Mouse (Mus musculus) ovary, adult 18-20 months (tissue): ENCODE results near the gene Wrnip1.
A peak's percentile ranks its signal among the peaks of the same experiment; 100 is the strongest.
"Not testable (repeated sequence)": the region's sequence is repeated elsewhere in the genome, so short reads cannot be mapped to it uniquely, and the experiment has no call there.

Experiments used
- DNase-seq: peaks from one replicate; pipeline ENCODE4 v3.0.0; 2022; ENCODE audit warnings: low spot score, mixed read lengths

Gene Wrnip1

DNA sequence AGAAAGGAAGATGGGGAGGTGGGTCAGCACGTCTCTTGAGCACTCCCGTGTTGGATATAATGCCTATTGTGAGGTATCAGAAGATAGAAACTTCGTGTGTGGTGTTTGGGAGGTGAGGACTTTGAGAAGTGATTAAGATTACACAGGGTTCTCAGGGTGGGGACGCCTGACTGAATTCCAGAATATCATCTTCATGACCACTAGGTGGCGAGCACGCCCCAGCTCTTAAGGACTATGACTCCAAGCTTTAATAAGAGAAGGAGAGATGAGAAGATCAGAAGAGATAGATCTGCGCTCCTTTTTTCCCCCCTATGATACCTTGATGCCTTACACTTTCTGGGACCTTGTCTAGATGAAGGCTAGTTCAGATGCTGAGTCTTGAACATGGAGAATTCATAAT is 50.1 kb downstream of the Wrnip1 start:
- no peak for DNase-seq

DNA sequence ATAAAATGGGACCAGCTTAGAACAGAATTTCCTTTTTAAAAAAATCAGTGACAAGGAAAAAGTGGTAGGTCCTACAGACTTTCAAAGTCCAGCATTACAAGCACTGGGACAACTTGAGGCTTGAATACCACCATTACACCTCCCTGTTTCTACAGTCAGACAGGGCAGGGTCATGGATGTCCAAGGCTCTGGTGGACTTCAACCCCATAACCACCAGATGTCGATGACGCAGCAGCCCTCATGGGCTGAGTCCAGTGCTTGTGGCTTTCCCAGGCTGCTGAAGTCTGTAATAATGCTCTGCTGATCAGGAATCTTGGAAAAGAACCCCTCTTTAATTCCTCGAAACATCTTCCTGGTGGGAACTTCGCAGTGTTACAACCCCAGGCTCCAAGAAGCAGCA is 50.7 kb downstream of the Wrnip1 start:
- no peak for DNase-seq

DNA sequence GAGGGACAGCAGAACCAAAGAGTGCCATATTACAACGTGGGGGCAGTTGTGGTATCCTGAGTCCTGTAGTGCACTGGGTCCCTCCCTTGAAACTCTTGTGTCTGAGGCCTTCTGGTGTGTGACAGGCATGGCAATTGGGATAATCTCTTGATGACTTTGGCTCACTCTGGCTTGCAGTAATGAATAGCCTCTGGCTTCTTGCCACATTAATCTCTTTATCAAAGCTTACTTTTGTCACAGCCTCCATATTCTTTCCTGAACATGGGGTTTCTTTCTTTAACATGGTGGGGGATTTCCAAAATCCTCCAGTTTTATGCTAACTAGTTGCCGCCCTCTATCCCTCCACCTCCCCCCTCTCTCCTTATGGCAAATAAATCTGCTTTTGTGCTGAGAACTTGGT is 51.2 kb downstream of the Wrnip1 start:
- DNase-seq = no peak

DNA sequence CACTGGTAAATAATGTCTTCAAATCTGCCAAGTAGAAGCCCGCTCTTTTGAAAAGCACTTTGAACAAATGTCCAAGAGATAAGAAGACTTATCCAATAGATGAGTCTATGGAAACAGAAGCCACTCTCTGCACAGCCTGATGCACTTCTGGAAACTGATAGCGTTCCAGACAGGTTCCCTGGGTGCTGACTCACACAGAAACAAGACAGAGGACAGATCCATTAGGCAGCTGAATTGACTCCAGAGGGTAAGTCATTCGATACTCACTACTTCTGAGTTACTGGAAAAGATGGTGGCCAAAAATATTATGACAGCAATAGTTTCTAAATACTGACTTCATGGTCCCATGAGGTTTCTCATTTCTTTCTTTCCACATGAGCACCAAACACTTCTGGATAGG is 59.0 kb downstream of the Wrnip1 start:
- DNase-seq = no peak

DNA sequence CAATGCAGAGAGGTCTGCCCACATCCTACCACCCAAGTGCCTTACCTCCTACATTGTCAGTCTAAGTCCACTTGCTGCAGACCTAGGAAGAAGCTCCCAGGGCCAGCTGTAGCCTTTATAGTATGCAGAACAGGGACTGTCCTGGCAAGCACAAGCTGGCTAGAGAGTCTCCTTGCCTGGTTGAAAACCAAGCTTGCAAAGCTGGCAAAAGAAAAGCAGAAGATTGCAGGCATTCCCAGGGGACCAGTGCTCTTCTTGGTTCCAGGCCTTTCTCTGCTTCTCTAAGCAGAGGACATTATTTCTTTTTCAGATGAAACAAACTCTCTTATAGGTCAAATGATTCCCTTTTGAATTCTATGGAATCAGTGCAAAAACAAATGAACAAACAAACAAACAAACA is 61.6 kb downstream of the Wrnip1 start:
- no peak for DNase-seq

DNA sequence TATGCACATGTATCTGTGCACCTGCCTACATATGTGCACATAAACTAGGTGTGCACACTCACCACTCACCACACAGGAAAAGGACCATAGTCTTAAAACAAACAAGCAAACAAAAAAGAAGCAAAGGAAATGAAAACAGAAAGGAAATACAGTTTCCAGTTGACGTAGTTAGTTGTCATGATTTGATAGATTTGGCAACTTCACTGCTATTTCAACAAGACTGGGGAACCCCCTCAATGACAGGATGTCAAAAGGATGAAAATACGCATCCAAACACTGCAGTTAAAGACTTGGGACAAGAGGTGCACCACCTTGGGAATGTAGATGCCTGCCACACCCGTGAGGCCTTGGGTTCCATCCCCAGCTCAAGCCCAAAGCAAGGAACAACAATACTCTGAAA is 62.7 kb downstream of the Wrnip1 start:
- not testable (repeated sequence) for DNase-seq

DNA sequence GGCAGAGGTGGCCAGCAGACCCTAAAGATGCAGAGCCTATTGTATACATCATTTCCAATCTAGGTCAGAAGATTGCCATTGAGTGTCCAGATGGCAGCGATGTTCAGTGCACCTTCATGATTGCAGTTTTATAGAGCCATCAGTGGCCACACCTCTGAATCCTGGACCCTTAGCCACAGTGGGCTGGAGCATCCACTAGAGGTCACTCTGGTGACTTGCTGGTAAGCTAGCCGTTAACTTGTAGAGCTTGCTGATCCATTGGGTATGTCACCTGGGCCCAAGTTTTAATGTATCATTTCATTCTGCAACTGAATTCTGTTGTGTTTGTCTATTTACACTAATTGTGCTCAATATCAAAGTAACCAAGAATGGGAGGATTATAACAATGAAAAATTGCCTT is 63.8 kb downstream of the Wrnip1 start:
- no peak for DNase-seq

DNA sequence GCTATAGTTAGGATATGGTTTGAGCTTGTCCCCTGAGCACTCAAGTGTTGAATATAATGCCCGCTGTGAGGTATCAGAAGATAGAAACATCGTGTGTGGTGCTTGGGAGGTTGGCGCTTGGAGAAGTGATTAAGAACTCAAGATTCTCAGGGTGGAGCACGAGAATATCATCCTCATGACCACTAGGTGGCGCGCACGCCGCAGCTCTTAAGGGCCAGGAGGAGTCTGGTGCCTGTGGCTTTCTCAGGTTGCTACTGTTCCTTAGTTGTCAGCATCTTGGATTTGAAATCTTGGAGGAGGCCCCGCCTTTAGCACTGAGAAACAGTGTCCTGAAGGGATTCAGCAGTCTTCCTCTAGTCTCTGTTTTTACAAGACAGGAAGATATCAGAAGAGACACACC is 64.6 kb downstream of the Wrnip1 start:
- DNase-seq = peak; percentile 36

DNA sequence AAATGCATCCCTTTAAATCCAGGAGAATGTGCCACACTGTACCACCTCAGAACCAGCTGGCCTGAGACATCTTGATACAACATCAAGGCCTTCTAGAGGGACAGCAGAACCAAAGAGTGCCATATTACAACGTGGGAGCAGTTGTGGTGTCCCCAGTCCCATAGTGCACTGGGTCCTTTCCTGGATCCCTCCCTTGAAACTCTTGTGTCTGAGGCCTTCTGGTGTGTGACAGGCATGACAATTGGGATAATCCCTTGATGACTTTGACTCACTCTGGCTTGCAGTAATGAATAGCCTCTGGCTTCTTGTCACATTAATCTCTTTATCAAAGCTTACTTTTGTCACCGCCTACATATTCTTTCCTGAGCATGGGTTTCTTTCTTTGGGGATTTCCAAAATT is 65.2 kb downstream of the Wrnip1 start:
- no peak for DNase-seq

DNA sequence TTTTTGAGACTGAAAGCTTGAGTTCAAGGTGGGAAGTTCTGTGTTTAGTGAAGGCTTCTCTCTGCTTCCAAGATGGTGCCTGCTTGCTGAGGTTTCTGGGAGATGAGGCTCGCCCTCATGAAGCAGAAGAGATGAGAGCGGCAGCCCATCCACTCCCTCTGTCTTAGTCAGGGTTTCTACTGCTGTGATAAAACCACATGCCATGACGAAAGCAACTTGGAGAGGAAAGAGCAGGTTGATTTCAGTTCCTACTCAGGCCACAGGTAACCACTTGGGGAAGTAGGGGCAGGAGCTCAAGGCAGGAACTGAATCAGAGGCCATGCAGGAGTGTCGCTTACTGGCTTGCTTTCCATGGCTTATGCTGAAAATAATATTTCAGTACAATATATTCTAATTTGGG is 66.4 kb downstream of the Wrnip1 start:
- DNase-seq = not testable (repeated sequence)

DNA sequence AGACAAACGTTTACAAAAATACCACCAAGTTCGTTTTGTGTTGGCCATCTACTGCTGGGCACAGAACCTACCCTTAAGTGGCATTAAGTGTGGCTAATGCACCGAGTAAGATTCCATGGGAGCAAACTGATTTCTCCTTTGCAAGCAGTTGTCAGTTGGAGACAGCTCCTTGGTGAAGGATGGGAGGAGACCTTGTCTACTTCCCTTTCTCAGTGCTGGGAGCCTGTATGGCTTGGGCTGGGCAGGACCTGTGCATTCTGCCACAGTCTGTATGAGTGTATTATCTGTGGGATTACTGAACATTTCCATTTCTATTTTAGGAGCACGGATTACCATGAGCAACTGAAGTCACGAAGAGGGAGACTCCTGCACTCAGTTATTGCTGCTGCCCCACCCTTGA is 67.0 kb downstream of the Wrnip1 start:
- no peak for DNase-seq
